Mouse (Mus musculus) liver, embryonic 15.5 days (tissue): ENCODE data around the gene Bub3. TPM values are rescaled to one million over a fixed set of nuclear protein-coding genes. Genes with fewer than 3 reads are reported as not detected.
A peak's percentile ranks its signal among the peaks of the same experiment; 100 is the strongest.

Experiments
- ATAC-seq: fragments of 200-750 bp; cut with Nextera tagmentation; 2 replicates; pipeline ENCODE4 v1.8.0; 2017; ENCODE audit warnings: moderate number of reproducible peaks, mild to moderate bottlenecking, moderate library complexity; ENCODE audit not compliant: insufficient read depth
- H3K27ac ChIP-seq: fragments of 300-500 bp; sonication (generic); replicated peaks from 2 replicates; pipeline ENCODE4 v1.5.1; 2015; ENCODE audit warnings: mild to moderate bottlenecking, inconsistent platforms
- H3K27me3 ChIP-seq: fragments of 300-500 bp; sonication (generic); 2 replicates; pipeline ENCODE4 v1.6.1; 2015; ENCODE audit warnings: mild to moderate bottlenecking, inconsistent platforms
- H3K36me3 ChIP-seq: fragments of 300-500 bp; sonication (generic); replicated peaks from 2 replicates; pipeline ENCODE4 v1.6.1; 2015; ENCODE audit warnings: moderate library complexity, mild to moderate bottlenecking, inconsistent platforms
- H3K4me1 ChIP-seq: fragments of 300-500 bp; sonication (generic); replicated peaks from 2 replicates; pipeline ENCODE4 v1.6.1; 2015; ENCODE audit warnings: inconsistent platforms
- H3K4me2 ChIP-seq: fragments of 300-500 bp; sonication (generic); 2 replicates; pipeline ENCODE4 v1.6.1; 2015; ENCODE audit warnings: moderate library complexity, mild to moderate bottlenecking, inconsistent platforms
- H3K4me3 ChIP-seq: fragments of 300-500 bp; sonication (generic); replicated peaks from 2 replicates; pipeline ENCODE4 v1.5.1; 2015; ENCODE audit warnings: mild to moderate bottlenecking, inconsistent platforms
- H3K9ac ChIP-seq: fragments of 300-500 bp; sonication (generic); 2 replicates; pipeline ENCODE4 v1.6.1; 2015; ENCODE audit warnings: moderate library complexity, mild to moderate bottlenecking, inconsistent platforms
- H3K9me3 ChIP-seq: fragments of 300-500 bp; sonication (generic); replicated peaks from 2 replicates; pipeline ENCODE4 v1.6.1; 2016; ENCODE audit warnings: inconsistent platforms
- WGBS: fragments of 180-500 bp; shearing (Covaris S2); methylation state at CpG from one replicate; pipeline ENCODE4 v1.1.7; 2015; ENCODE audit warnings: mixed read lengths; ENCODE audit not compliant: insufficient replicate concordance; 5-methylcytosine and 5-hydroxymethylcytosine counted together
- polyA plus RNA-seq: library from polyadenylated mRNA; unstranded; fragments of >200 nt; fragmentation: Nextera tagmentation; extraction: Ambion mirVana; gene quantifications from 2 replicates; pipeline ENCODE4 v1.2.1, GENCODE M21; 2015

Bub3 gene
- polyA plus RNA-seq, 1 experiment from 2014 or later = 107 TPM

- no peak overlapping the region for H3K4me2 ChIP-seq
- H3K27ac ChIP-seq = no peak overlapping the region
- H3K27me3 ChIP-seq = peaks cover 100% of the 10 kb centered on the region
- peaks cover 20% of the 10 kb centered on the region for H3K4me1 ChIP-seq
- no peak overlapping the region for H3K9ac ChIP-seq
- no peak overlapping the region for H3K4me3 ChIP-seq
- H3K36me3 ChIP-seq = no peaks in the 10 kb centered on the region
- no peak for ATAC-seq
- no peaks in the 10 kb centered on the region for H3K9me3 ChIP-seq
- 2% methylated on average over 5 of the region's 5 CpGs for WGBS
These were observed 12.5 kb upstream of the Bub3 start for GRCm38 (mm10) chr7:131547481-131547880.

GRCm38 (mm10) chr7:131548473-131548872 lies 11.5 kb upstream of the Bub3 start, which contains the start of gene Hmx2:
Gene Hmx2 (plus strand): TSS chr7:131548773.
- H3K27me3 ChIP-seq = peaks cover 100% of the 10 kb centered on the region
- WGBS = 6% methylated on average over 3 of the region's 3 CpGs
- H3K9ac ChIP-seq = no peak within 1 kb of the TSS
- no peak within 1 kb of the TSS for H3K27ac ChIP-seq
- no peaks in the 10 kb centered on the region for H3K36me3 ChIP-seq
- H3K4me1 ChIP-seq = peaks cover 10% of the 10 kb centered on the region
- H3K4me3 ChIP-seq = no peak within 1 kb of the TSS
- H3K4me2 ChIP-seq = no peak within 1 kb of the TSS
- H3K9me3 ChIP-seq = no peaks in the 10 kb centered on the region
- ATAC-seq = no peak

- peaks cover 16% of the 10 kb centered on the region for H3K4me1 ChIP-seq
- H3K36me3 ChIP-seq = no peaks in the 10 kb centered on the region
- H3K27ac ChIP-seq = no peak overlapping the region
- no peak overlapping the region for H3K4me3 ChIP-seq
- H3K9ac ChIP-seq = no peak overlapping the region
- peaks cover 100% of the 10 kb centered on the region for H3K27me3 ChIP-seq
- no peaks in the 10 kb centered on the region for H3K9me3 ChIP-seq
- no peak for ATAC-seq
- no peak overlapping the region for H3K4me2 ChIP-seq
- under 1% methylated on average over 4 of the region's 4 CpGs for WGBS
These were observed 8.6 kb upstream of the Bub3 start for GRCm38 (mm10) chr7:131551471-131551870.

GRCm38 (mm10) chr7:131551931-131552741 lies 7.9 kb upstream of the Bub3 start:
- Histone ChIP-seq H3K4me2 (no peak overlapping the region), H3K4me3 (no peak overlapping the region), H3K27me3 (peaks cover 100% of the 10 kb centered on the region), H3K9ac (no peak overlapping the region), H3K9me3 (no peaks in the 10 kb centered on the region), H3K4me1 (peaks cover 22% of the 10 kb centered on the region), H3K36me3 (no peaks in the 10 kb centered on the region), H3K27ac (no peak overlapping the region)
- no peak for ATAC-seq
- WGBS = 2% methylated on average over 42 of the region's 42 CpGs

GRCm38 (mm10) chr7:131552781-131553180 lies 7.2 kb upstream of the Bub3 start:
- Histone ChIP-seq H3K27ac (no peak overlapping the region), H3K36me3 (no peaks in the 10 kb centered on the region), H3K9ac (no peak overlapping the region), H3K4me3 (no peak overlapping the region), H3K4me2 (no peak overlapping the region), H3K9me3 (no peaks in the 10 kb centered on the region), H3K4me1 (peaks cover 22% of the 10 kb centered on the region), H3K27me3 (peaks cover 100% of the 10 kb centered on the region)
- under 1% methylated on average over 5 of the region's 5 CpGs for WGBS
- no peak for ATAC-seq

GRCm38 (mm10) chr7:131553771-131554175 lies 6.2 kb upstream of the Bub3 start:
- Histone ChIP-seq H3K9ac (no peak overlapping the region), H3K4me3 (peak overlapping the region; percentile 24)

GRCm38 (mm10) chr7:131554341-131555180 lies 5.5 kb upstream of the Bub3 start:
- Histone ChIP-seq H3K9ac (no peak overlapping the region), H3K4me2 (peak overlapping the region; percentile 50; the same call in 1 of the 2 replicates), H3K27ac (no peak overlapping the region), H3K4me1 (peaks cover 24% of the 10 kb centered on the region), H3K4me3 (peak overlapping the region; percentile 24), H3K9me3 (no peaks in the 10 kb centered on the region), H3K27me3 (peaks cover 100% of the 10 kb centered on the region), H3K36me3 (no peaks in the 10 kb centered on the region)
- WGBS = 2% methylated on average over 45 of the region's 45 CpGs
- ATAC-seq = no peak

More at GRCm38 (mm10) chr7:131553771-131554175, 6.2 kb upstream of the Bub3 start:
- Histone ChIP-seq H3K36me3 (no peaks in the 10 kb centered on the region), H3K9me3 (no peaks in the 10 kb centered on the region), H3K27me3 (peaks cover 100% of the 10 kb centered on the region), H3K27ac (no peak overlapping the region), H3K4me1 (peaks cover 22% of the 10 kb centered on the region), H3K4me2 (peak overlapping the region; percentile 50)
- WGBS = under 1% methylated on average over 38 of the region's 39 CpGs
- no peak for ATAC-seq

GRCm38 (mm10) chr7:131555301-131556081 lies 4.5 kb upstream of the Bub3 start:
- ATAC-seq = no peak
- Histone ChIP-seq H3K9ac (no peak overlapping the region), H3K27me3 (peaks cover 92% of the 10 kb centered on the region), H3K4me1 (peaks cover 25% of the 10 kb centered on the region), H3K9me3 (no peaks in the 10 kb centered on the region), H3K4me3 (no peak overlapping the region), H3K36me3 (no peaks in the 10 kb centered on the region), H3K4me2 (peak overlapping the region; percentile 13; the same call in 1 of the 2 replicates), H3K27ac (no peak overlapping the region)
- under 1% methylated on average over 68 of the region's 68 CpGs for WGBS

- no peak overlapping the region for H3K4me3 ChIP-seq
- H3K4me2 ChIP-seq = no peak overlapping the region
- peaks cover 86% of the 10 kb centered on the region for H3K27me3 ChIP-seq
These were observed 3.9 kb upstream of the Bub3 start for GRCm38 (mm10) chr7:131556116-131556515.

GRCm38 (mm10) chr7:131556541-131557271 lies 3.3 kb upstream of the Bub3 start:
- Histone ChIP-seq H3K9ac (no peak overlapping the region), H3K27ac (no peak overlapping the region), H3K4me1 (peaks cover 26% of the 10 kb centered on the region), H3K4me3 (0 out of 2 replicates have a peak overlapping the region, but pooled peaks have one; percentile 2), H3K27me3 (peaks cover 80% of the 10 kb centered on the region), H3K4me2 (peak overlapping the region; percentile 35; the same call in 1 of the 2 replicates), H3K9me3 (no peaks in the 10 kb centered on the region), H3K36me3 (peaks cover under 1% of the 10 kb centered on the region)
- ATAC-seq = no peak
- WGBS = 2% methylated on average over 37 of the region's 37 CpGs

More at GRCm38 (mm10) chr7:131556116-131556515, 3.9 kb upstream of the Bub3 start:
- Histone ChIP-seq H3K9me3 (no peaks in the 10 kb centered on the region), H3K36me3 (no peaks in the 10 kb centered on the region), H3K4me1 (peaks cover 25% of the 10 kb centered on the region), H3K9ac (no peak overlapping the region), H3K27ac (no peak overlapping the region)
- ATAC-seq = no peak
- 2% methylated on average over 9 of the region's 9 CpGs for WGBS
